Mouse (Mus musculus): ENCODE results near the gene Gm7073. TPM values are rescaled to one million over a fixed set of nuclear protein-coding genes. Genes with fewer than 3 reads are reported as not detected.

Gm7073 gene
- polyA plus RNA-seq (2015; fragmentation: Illumina TruSeq; extraction: RNeasy Lipid Tissue Mini Kit (QIAGEN cat#74804); ENCODE audit: insufficient read depth, low replicate concordance): not detected

GRCm38 (mm10) chrX:60539149-60539548 is at the start of gene Gm7073:
Gene Gm7073, minus strand, starts transcription at chrX:60539249.

Other genes starting within 250 kb of the Gm7073 start
- 36.9 TPM for gene Atp11c, start 53.4 kb upstream of the Gm7073 start, polyA plus RNA-seq (2015; fragmentation: Illumina TruSeq; extraction: RNeasy Lipid Tissue Mini Kit (QIAGEN cat#74804); ENCODE audit: insufficient read depth, low replicate concordance)